9 mouse cellular contexts compared by ENCODE assay signal in the genomic region with DNA sequence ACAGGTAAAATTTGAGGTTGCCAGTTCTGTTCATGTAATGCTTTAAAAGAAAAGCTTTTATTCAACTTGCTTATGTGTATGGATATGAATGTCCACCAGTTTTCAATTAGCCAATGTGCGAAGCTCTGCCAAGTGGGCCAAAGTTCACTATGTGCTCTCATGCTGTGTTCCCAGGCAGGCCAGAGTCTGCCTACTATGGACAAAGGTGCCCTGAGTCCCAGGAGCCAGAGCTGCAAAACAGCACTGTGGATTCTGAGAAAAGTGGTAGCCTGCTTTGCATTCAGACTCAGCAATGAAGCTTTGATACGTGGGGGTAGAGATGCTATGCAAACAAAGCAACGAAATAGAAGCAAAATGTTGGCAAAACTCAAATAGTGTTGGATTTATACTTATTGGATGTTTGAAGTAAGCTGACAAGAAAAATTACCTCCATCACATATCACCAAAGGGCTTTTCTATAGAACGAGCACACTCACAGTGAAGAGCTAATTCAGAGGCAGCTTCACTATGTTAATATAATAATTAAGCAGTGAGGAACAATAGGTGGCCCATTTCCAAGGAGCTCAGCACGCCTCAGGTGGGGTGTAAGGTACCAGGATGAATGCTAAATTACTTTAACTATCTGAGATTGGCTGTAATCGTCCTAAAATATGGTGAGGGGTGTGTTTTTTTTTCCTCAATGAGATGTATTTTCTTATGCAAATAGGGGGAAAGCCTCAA.
DNase-seq lines count a peak whose midpoint lies in the region; ATAC-seq and TF ChIP-seq lines count a peak whose summit lies in the region.
"Had no signal": no experiment of that assay in that cellular context is flagged by ENCODE, and none has a peak within 500 bp of the region (broad histone marks: within the 10 kb centered on the region; RNA-seq: fewer than 3 reads in every experiment).

No protein-coding gene starts in this region.

- ATAC-seq in forebrain, embryonic 13.5 days, result peak; percentile 78
- ATAC-seq in midbrain, embryonic 14.5 days (ENCODE audit: low FRiP score, low TSS enrichment), result no peak; the same call in 1 of the 2 replicates
- 0 out of 2 replicates have a peak, but pooled peaks have one; percentile 34 for ATAC-seq in forebrain, postnatal 0 days
- peak; percentile 26; the same call in 1 of the 2 replicates for ATAC-seq in limb, embryonic 12.5 days (ENCODE audit: insufficient number of reproducible peaks, insufficient read depth, low FRiP score, low TSS enrichment, low read depth)

- H3K27ac ChIP-seq in forebrain, embryonic 13.5 days, result no peak overlapping the region
- no peak overlapping the region for H3K27ac ChIP-seq in forebrain, embryonic 10.5 days
- H3K27ac ChIP-seq in midbrain, embryonic 14.5 days (replicated peaks; ENCODE audit: low read depth, low read length), result no peak overlapping the region
- no peak overlapping the region for H3K27ac ChIP-seq in midbrain, embryonic 10.5 days (replicated peaks)
- 0 out of 2 replicates have a peak overlapping the region, but pooled peaks have one; percentile 1 for H3K27ac ChIP-seq in forebrain, postnatal 0 days (ENCODE audit: low read depth, low read length)
- H3K27ac ChIP-seq in limb, embryonic 12.5 days, result peak overlapping the region; percentile 30; the same call in 1 of the 2 replicates

- H3K36me3 ChIP-seq in forebrain, embryonic 13.5 days (ENCODE audit: poor library complexity, severe bottlenecking), result no peaks in the 10 kb centered on the region
- no peaks in the 10 kb centered on the region for H3K36me3 ChIP-seq in forebrain, embryonic 10.5 days (replicated peaks)
- no peaks in the 10 kb centered on the region for H3K36me3 ChIP-seq in midbrain, embryonic 14.5 days (ENCODE audit: control insufficient read depth, insufficient read depth, low read length)
- H3K36me3 ChIP-seq in midbrain, embryonic 10.5 days, result no peaks in the 10 kb centered on the region
- H3K36me3 ChIP-seq in forebrain, postnatal 0 days (ENCODE audit: insufficient read depth), result no peaks in the 10 kb centered on the region
- no peaks in the 10 kb centered on the region for H3K36me3 ChIP-seq in limb, embryonic 12.5 days

- H3K27me3 ChIP-seq in forebrain, embryonic 13.5 days, result no peaks in the 10 kb centered on the region
- no peaks in the 10 kb centered on the region for H3K27me3 ChIP-seq in forebrain, embryonic 10.5 days (ENCODE audit: poor library complexity, severe bottlenecking)
- H3K27me3 ChIP-seq in midbrain, embryonic 14.5 days (ENCODE audit: control insufficient read depth, insufficient read depth, low read length), result no peaks in the 10 kb centered on the region
- H3K27me3 ChIP-seq in midbrain, embryonic 10.5 days (ENCODE audit: low read depth, poor library complexity, severe bottlenecking), result no peaks in the 10 kb centered on the region
- no peaks in the 10 kb centered on the region for H3K27me3 ChIP-seq in forebrain, postnatal 0 days (ENCODE audit: insufficient read depth, low read length)
- H3K27me3 ChIP-seq in limb, embryonic 12.5 days, result no peaks in the 10 kb centered on the region

- no peak overlapping the region for H3K9ac ChIP-seq in forebrain, embryonic 13.5 days
- H3K9ac ChIP-seq in midbrain, embryonic 14.5 days (replicated peaks; ENCODE audit: low read length), result no peak overlapping the region
- H3K9ac ChIP-seq in forebrain, postnatal 0 days, result no peak overlapping the region
- H3K9ac ChIP-seq in limb, embryonic 12.5 days (replicated peaks), result no peak overlapping the region

- 0 out of 2 replicates have a peak overlapping the region, but pooled peaks have one; percentile 18 for H3K4me2 ChIP-seq in forebrain, embryonic 13.5 days
- H3K4me2 ChIP-seq in midbrain, embryonic 14.5 days (ENCODE audit: low read length), result no peak overlapping the region
- H3K4me2 ChIP-seq in forebrain, postnatal 0 days (ENCODE audit: low read depth), result no peak overlapping the region
- H3K4me2 ChIP-seq in limb, embryonic 12.5 days, result no peak overlapping the region

- peaks cover 16% of the 10 kb centered on the region for H3K4me1 ChIP-seq in forebrain, embryonic 13.5 days
- peaks cover 24% of the 10 kb centered on the region for H3K4me1 ChIP-seq in forebrain, embryonic 10.5 days
- peaks cover 6% of the 10 kb centered on the region; the same call in 1 of the 2 replicates for H3K4me1 ChIP-seq in midbrain, embryonic 14.5 days (ENCODE audit: control insufficient read depth, insufficient read depth, low read length)
- 0 out of 2 replicates have a peak, but pooled peaks cover 7% of the 10 kb centered on the region for H3K4me1 ChIP-seq in midbrain, embryonic 10.5 days
- 0 out of 2 replicates have a peak, but pooled peaks cover 5% of the 10 kb centered on the region for H3K4me1 ChIP-seq in forebrain, postnatal 0 days (ENCODE audit: insufficient read depth)
- H3K4me1 ChIP-seq in limb, embryonic 12.5 days (replicated peaks), result peaks cover 15% of the 10 kb centered on the region

- no peak for DNase-seq in forebrain, embryonic 10.5 days (ENCODE audit: extremely low spot score, low spot score)
- DNase-seq in midbrain, embryonic 14.5 days, result peak; percentile 28
- DNase-seq in midbrain, embryonic 10.5 days (ENCODE audit: low spot score), result no peak
- DNase-seq in forebrain, postnatal 0 days, result peak; percentile 30
- no peak for DNase-seq in spleen, postnatal 4 days (ENCODE audit: low spot score in 2 of 2)
- DNase-seq in left cerebral cortex, postnatal 25 days (ENCODE audit: low spot score in 2 of 2), result no peak
- DNase-seq: layer of hippocampus, adult 9-11 months had no signal

- intact Hi-C loops in left cerebral cortex, postnatal 25 days (cut with DNase I), result no loop called here

- no peak for TF ChIP-seq CTCF in forebrain, postnatal 0 days (IDR thresholded peaks at IDR 0.05; ENCODE audit: low read depth)

- H3K4me3 ChIP-seq in forebrain, embryonic 13.5 days, result no peak overlapping the region
- no peak overlapping the region for H3K4me3 ChIP-seq in forebrain, embryonic 10.5 days
- no peak overlapping the region for H3K4me3 ChIP-seq in midbrain, embryonic 14.5 days (replicated peaks; ENCODE audit: low read depth, low read length)
- no peak overlapping the region for H3K4me3 ChIP-seq in midbrain, embryonic 10.5 days
- H3K4me3 ChIP-seq in forebrain, postnatal 0 days (ENCODE audit: low read depth, low read length), result no peak overlapping the region
- no peak overlapping the region for H3K4me3 ChIP-seq in limb, embryonic 12.5 days (replicated peaks)

- no peaks in the 10 kb centered on the region for H3K9me3 ChIP-seq in forebrain, embryonic 13.5 days (replicated peaks)
- H3K9me3 ChIP-seq in forebrain, embryonic 10.5 days, result no peaks in the 10 kb centered on the region
- H3K9me3 ChIP-seq in midbrain, embryonic 14.5 days (ENCODE audit: control insufficient read depth, low read length), result no peaks in the 10 kb centered on the region
- H3K9me3 ChIP-seq in midbrain, embryonic 10.5 days (replicated peaks), result no peaks in the 10 kb centered on the region
- H3K9me3 ChIP-seq in forebrain, postnatal 0 days (ENCODE audit: low read length), result no peaks in the 10 kb centered on the region
- H3K9me3 ChIP-seq in limb, embryonic 12.5 days, result no peaks in the 10 kb centered on the region

- 22% methylated on average over 6 of the region's 6 CpGs for WGBS in forebrain, embryonic 13.5 days
- 65% methylated on average over 6 of the region's 6 CpGs for WGBS in forebrain, embryonic 10.5 days
- 56% methylated on average over 6 of the region's 6 CpGs for WGBS in midbrain, embryonic 14.5 days
- WGBS in midbrain, embryonic 10.5 days, result 73% methylated on average over 6 of the region's 6 CpGs
- 15% methylated on average over 6 of the region's 6 CpGs for WGBS in forebrain, postnatal 0 days
- 40% methylated on average over 6 of the region's 6 CpGs for WGBS in limb, embryonic 12.5 days

Comparison
In these comparisons a context has a peak if more than half of its experiments do, and no peak if none do; other contexts are left out.
1. H3K27ac ChIP-seq: peak in forebrain, postnatal 0 days (single experiment) and limb, embryonic 12.5 days (single experiment); none in forebrain, embryonic 13.5 days (single experiment), forebrain, embryonic 10.5 days (single experiment), midbrain, embryonic 14.5 days (single experiment) and midbrain, embryonic 10.5 days (single experiment).
2. DNase-seq: peak in midbrain, embryonic 14.5 days (single experiment) and forebrain, postnatal 0 days (single experiment); none in forebrain, embryonic 10.5 days (single experiment), midbrain, embryonic 10.5 days (single experiment), spleen, postnatal 4 days (0 of 2) and left cerebral cortex, postnatal 25 days (0 of 2).